In genomic region chr7:118346432-118346831, GRCm38 (mm10) we compare ENCODE assay signal across 24 mouse cellular contexts.
DNase-seq lines count a peak whose midpoint lies in the region; ATAC-seq and TF ChIP-seq lines count a peak whose summit lies in the region.
"Had no signal": no experiment of that assay in that cellular context is flagged by ENCODE, and none has a peak within 500 bp of the region (broad histone marks: within the 10 kb centered on the region; RNA-seq: fewer than 3 reads in every experiment).

No protein-coding gene starts in this region.

- H3K4me3 ChIP-seq in CH12.LX (replicated peaks in 1 of 3; ENCODE audit: low read depth in 2 of 3, low read length in 2 of 3, poor library complexity in 1 of 3), result no peak overlapping the region
- H3K4me3 ChIP-seq: embryonic facial prominence, embryonic 10.5 days; forebrain, embryonic 15.5 days; heart, embryonic 12.5 days; hindbrain, embryonic 12.5 days; limb, embryonic 13.5 days; liver, embryonic 13.5 days; megakaryocyte, embryonic 14.5 days; midbrain, embryonic 13.5 days had no signal

- peak; percentile 13 for DNase-seq in lung, postnatal 36 days
- no peak for DNase-seq in lung, postnatal 4 days
- DNase-seq in CH12.LX (ENCODE audit: extremely low read depth), result peak; percentile 80
- no peak for DNase-seq in right cerebral cortex, postnatal 14 days
- DNase-seq in frontal cortex, postnatal 10 days (ENCODE audit: low spot score in 2 of 2), result no peak
- DNase-seq: adrenal gland, postnatal 10 days; cerebellum, adult 9-11 months; gastrocnemius, postnatal 10 days; heart, adult 18-20 months; heart, postnatal 10 days; kidney, adult 18-20 months; layer of hippocampus, adult 9-11 months; liver, embryonic 13.5 days; lung, embryonic 14.5 days; right cerebral cortex, postnatal 25 days had no signal

- in situ Hi-C loops in CH12.LX (cut with MboI; ENCODE audit: low pct_ligation_motif_present, low pct_unique_long_range_greater_than_20kb, low sequenced_read_pairs), result no loop called here

- peaks cover 13% of the 10 kb centered on the region for H3K9me3 ChIP-seq in CH12.LX (replicated peaks; ENCODE audit: low read length)
- H3K9me3 ChIP-seq: embryonic facial prominence, embryonic 10.5 days; forebrain, embryonic 15.5 days; hindbrain, embryonic 12.5 days; liver, embryonic 13.5 days; midbrain, embryonic 13.5 days had no signal

- no peak for TF ChIP-seq RAD21 in CH12.LX (IDR thresholded peaks at IDR 0.05; ENCODE audit: low read depth, low read length)

- dilution Hi-C loops in CH12.LX (cut with MboI; ENCODE audit: extremely low pct_ligation_motif_present, extremely low pct_unique_long_range_greater_than_20kb, low sequenced_read_pairs), result no loop called here

- no peak for TF ChIP-seq POLR2A in CH12.LX (IDR thresholded peaks at IDR 0.05; ENCODE audit: low read depth, low read length)

- H3K79me2 ChIP-seq in CH12.LX (replicated peaks; ENCODE audit: control insufficient read depth, extremely low read depth, insufficient read depth, poor library complexity, severe bottlenecking), result no peaks in the 10 kb centered on the region

- ATAC-seq in granulocyte monocyte progenitor cell, adult 5-6 weeks (replicated peaks; ENCODE audit: poor library complexity, severe bottlenecking), result peak; percentile 66
- no peak for ATAC-seq in cerebellum, adult (ENCODE audit: insufficient number of reproducible peaks, low FRiP score, low TSS enrichment)
- ATAC-seq: forebrain, embryonic 15.5 days; midbrain, embryonic 13.5 days had no signal

- no peak for TF ChIP-seq CTCF in CH12.LX (conservative IDR thresholded peaks at IDR 0.05 in 1 of 2, IDR thresholded peaks at IDR 0.05 in 1 of 2; ENCODE audit: low read depth in 2 of 2, low read length in 2 of 2)

- no peak overlapping the region for H3K4me2 ChIP-seq in CH12.LX (ENCODE audit: insufficient read depth, low read depth, poor library complexity, severe bottlenecking)
- H3K4me2 ChIP-seq: forebrain, embryonic 15.5 days; heart, embryonic 12.5 days; hindbrain, embryonic 12.5 days; limb, embryonic 13.5 days; liver, embryonic 13.5 days; lung, embryonic 14.5 days; midbrain, embryonic 13.5 days had no signal

- no peak overlapping the region for H3K9ac ChIP-seq in CH12.LX (ENCODE audit: insufficient read depth, low read depth)
- H3K9ac ChIP-seq: forebrain, embryonic 15.5 days; heart, embryonic 12.5 days; hindbrain, embryonic 12.5 days; limb, embryonic 13.5 days; liver, embryonic 13.5 days; lung, embryonic 14.5 days; midbrain, embryonic 13.5 days had no signal

- H3K4me1 ChIP-seq in CH12.LX (ENCODE audit: control insufficient read depth in 1 of 2, insufficient read depth in 2 of 2), result peaks cover 4 to 18% of the 10 kb centered on the region in 2 experiments; a peak in 3 of 4 replicates
- H3K4me1 ChIP-seq: forebrain, embryonic 15.5 days; heart, embryonic 12.5 days; hindbrain, embryonic 12.5 days; limb, embryonic 13.5 days; liver, embryonic 13.5 days; midbrain, embryonic 13.5 days had no signal

- H3K27ac ChIP-seq in CH12.LX (ENCODE audit: insufficient read depth, low read depth), result no peak overlapping the region
- H3K27ac ChIP-seq: embryonic facial prominence, embryonic 10.5 days; forebrain, embryonic 15.5 days; hindbrain, embryonic 12.5 days; limb, embryonic 13.5 days; liver, embryonic 13.5 days; midbrain, embryonic 13.5 days had no signal

- no peaks in the 10 kb centered on the region for H3K27me3 ChIP-seq in CH12.LX (replicated peaks)
- H3K27me3 ChIP-seq: forebrain, embryonic 15.5 days; heart, embryonic 12.5 days; hindbrain, embryonic 12.5 days; limb, embryonic 13.5 days; liver, embryonic 13.5 days; midbrain, embryonic 13.5 days had no signal

- peak; percentile 86 for TF ChIP-seq EP300 in CH12.LX (IDR thresholded peaks at IDR 0.05; ENCODE audit: low read length)

- no peaks in the 10 kb centered on the region for H3K36me3 ChIP-seq in CH12.LX (replicated peaks in 1 of 2; ENCODE audit: control insufficient read depth in 1 of 2, insufficient read depth in 1 of 2, low read length in 1 of 2)
- H3K36me3 ChIP-seq: embryonic facial prominence, embryonic 10.5 days; forebrain, embryonic 15.5 days; heart, embryonic 12.5 days; hindbrain, embryonic 12.5 days; limb, embryonic 13.5 days; liver, embryonic 13.5 days; midbrain, embryonic 13.5 days had no signal

TF ChIP-seq in CH12.LX, 34 proteins besides CTCF, POLR2A, EP300 and RAD21:
- TF ChIP-seq NRF1 (IDR thresholded peaks at IDR 0.05; ENCODE audit: low read depth, low read length) (no peak), MEF2A (IDR thresholded peaks at IDR 0.05; ENCODE audit: borderline replicate concordance, low read depth, low read length) (peak; percentile 47; the same call in 1 of the 2 replicates), MAFK (IDR thresholded peaks at IDR 0.05; ENCODE audit: insufficient replicate concordance, low read length) (no peak), IRF4 (IDR thresholded peaks at IDR 0.05; ENCODE audit: low read depth, low read length) (peak; percentile 36; the same call in 1 of the 2 replicates), ETS1 (conservative IDR thresholded peaks at IDR 0.05; ENCODE audit: low read depth, low read length) (peak; percentile 39), TCF12 (IDR thresholded peaks at IDR 0.05; ENCODE audit: low read depth, low read length) (0 out of 2 replicates have a peak, but pooled peaks have one; percentile 5), PAX5 (IDR thresholded peaks at IDR 0.05; ENCODE audit: low read length) (no peak), ELF1 (IDR thresholded peaks at IDR 0.05; ENCODE audit: low read depth, low read length) (0 out of 2 replicates have a peak, but pooled peaks have one; percentile 16), RCOR1 (conservative IDR thresholded peaks at IDR 0.05; ENCODE audit: low read depth, low read length) (0 out of 2 replicates have a peak, but pooled peaks have one; percentile 11)

Comparison
In these comparisons a context has a peak if more than half of its experiments do, and no peak if none do; other contexts are left out.
1. DNase-seq: peak in lung, postnatal 36 days (single experiment) and CH12.LX (single experiment); none in lung, postnatal 4 days (0 of 2), right cerebral cortex, postnatal 14 days (single experiment) and frontal cortex, postnatal 10 days (0 of 2).